Mouse (Mus musculus) retina, postnatal 7 days (tissue): ENCODE data around the gene Unc5cl.
"Not testable (repeated sequence)": the region's sequence is repeated elsewhere in the genome, so short reads cannot be mapped to it uniquely, and the experiment has no call there.

ENCODE experiments used
- DNase-seq: peaks from one replicate; pipeline ENCODE4 v3.0.0-alpha.2; 2012; ENCODE audit warnings: low read depth, low spot score

Unc5cl gene

GRCm38 (mm10) chr17:48467395-48468231 lies 12.9 kb downstream of the Unc5cl start:
- DNase-seq = peak; percentile 70

DNA sequence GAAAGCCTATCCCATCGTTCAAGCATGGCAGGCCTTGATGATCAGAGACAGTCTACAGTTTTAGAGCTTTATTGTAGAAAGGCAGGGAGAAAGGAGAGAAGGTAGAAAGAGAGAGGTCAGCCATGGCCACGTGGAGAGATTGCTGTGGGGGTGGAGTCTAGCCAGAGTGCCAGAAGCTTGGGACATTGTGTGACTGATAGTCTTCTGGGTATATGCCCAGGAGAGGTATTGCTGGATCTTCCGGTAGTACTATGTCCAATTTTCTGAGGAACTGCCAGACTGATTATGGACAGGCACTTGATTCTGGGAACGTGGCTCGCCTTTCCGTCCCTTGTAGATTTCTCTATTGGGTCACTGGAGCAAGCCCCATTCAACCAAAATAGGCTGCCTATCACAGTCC lies 19.6 kb downstream of the Unc5cl start:
- not testable (repeated sequence) for DNase-seq

DNA sequence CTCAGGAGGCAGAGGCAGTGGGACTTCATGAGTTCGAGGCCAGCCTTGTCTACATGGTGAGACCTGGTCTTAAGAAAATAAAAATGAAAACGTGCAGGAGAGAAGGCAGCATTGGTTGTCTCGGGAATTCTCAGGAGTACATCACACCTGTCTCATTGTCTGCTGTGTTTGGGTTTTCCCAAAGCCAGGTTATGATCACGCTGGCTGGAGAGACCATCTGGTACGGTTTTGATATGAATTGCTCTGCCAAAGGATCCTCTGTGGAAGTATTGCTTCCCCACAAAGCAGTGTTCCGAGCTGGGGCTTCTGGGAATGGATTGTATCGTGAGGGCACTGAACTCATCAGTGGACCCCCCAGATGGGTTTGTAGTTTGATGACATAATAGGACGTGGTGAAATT lies 20.7 kb downstream of the Unc5cl start:
- DNase-seq = no peak

GRCm38 (mm10) chr17:48479952-48480351 lies 25.3 kb downstream of the Unc5cl start:
- DNase-seq = no peak

GRCm38 (mm10) chr17:48483764-48484163 lies 29.1 kb downstream of the Unc5cl start:
- no peak for DNase-seq

- no peak for DNase-seq
Observed at GRCm38 (mm10) chr17:48484191-48484590, 29.5 kb downstream of the Unc5cl start.

DNA sequence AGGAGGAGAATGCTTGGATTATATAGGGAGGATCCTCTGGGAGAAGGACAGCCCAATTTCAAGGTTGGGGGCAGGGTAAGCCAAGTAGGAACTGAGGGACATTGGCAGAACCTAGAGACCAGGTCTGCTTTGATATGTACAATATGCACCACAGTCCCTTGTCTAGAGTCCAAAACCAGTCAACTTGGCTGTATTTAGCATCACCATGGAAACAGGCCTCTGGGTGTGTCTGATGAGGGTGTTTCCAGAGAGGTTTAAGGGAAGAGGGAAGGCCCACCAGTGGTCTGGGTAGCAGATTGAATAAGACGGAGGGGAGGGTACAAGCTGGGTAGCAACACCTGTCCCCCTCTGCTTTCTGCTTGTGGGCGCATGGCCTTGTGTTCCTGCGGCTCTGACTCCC lies 34.8 kb downstream of the Unc5cl start:
- no peak for DNase-seq

DNA sequence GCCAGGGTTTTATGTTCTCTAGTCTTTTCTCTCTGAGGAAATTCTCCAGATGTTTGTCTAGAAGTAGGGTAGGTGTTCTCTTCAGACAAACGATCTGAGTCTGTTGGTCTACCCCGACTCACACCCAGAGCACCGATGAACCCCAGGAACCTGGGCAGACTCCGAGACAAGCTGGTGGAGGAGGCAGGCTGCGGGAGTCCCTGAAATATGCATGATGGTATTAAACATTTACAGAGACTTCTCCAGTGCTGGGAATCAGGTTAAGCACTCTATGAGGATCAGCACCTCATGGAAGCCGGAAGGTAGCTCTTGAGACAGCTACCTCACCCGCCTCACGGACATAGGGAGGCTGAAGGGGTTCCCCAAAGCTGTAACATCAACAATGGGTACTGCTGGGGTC lies 37.9 kb downstream of the Unc5cl start:
- no peak for DNase-seq

DNA sequence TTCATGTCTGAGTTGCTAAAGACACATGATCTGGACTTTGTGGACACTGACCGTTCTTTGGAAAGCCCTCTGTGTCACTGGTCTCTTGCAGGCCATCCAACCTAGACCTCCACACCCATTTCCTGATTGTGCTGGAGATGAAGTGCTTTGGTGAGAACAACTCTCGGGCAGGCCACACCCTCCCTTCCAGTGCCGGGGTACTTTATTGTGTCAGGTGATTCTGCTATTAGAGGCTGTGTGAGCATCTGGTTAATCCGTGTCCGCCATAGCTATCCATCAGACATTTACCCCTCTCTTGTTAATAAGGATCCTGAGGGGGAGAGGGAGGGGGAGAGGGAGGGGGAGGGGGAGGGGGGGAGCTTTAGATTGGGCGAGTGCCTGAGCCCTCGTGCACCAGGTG lies 38.9 kb downstream of the Unc5cl start:
- DNase-seq = no peak

DNA sequence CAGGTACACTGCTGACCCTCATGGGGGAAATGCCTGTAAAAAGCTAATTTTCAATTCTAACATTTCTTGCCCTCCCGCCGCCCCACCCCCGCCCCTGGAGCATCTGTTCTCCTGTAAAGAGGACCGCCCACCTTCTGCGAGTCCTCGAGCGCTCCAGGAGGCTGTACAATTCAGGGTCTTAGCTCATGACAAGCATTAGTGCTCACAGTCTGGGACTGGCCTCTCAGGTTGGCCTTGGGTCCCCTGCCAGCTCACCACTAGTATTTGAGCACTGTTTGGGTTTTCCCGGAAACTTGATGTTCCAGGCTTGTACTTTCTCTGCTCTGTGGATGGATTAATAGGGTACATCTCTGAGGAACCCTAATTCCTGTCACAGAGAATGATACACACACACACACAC lies 39.3 kb downstream of the Unc5cl start:
- DNase-seq = no peak

DNA sequence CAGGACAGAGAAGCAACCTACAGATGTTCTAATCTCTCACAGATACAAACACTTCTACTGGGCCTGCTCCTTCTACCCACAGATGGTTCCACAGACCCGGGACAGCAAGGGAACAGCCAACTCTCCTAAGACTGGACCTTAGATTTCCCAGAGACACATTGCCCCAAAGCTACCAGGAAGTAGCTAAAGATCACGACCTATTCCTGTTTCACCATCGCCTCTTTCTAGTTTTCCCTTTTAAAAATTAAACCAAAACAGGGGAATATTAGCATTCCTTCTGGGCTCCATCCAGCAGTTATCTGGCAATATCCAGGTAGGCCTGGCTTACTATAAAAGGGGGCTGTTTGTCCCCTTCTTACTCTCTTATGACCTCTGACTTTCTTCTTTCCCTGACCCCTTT lies 43.3 kb downstream of the Unc5cl start:
- DNase-seq = no peak

GRCm38 (mm10) chr17:48500846-48501445 lies 46.2 kb downstream of the Unc5cl start:
- DNase-seq = no peak

- DNase-seq = no peak
Observed at GRCm38 (mm10) chr17:48505006-48505405, 50.3 kb downstream of the Unc5cl start.

- DNase-seq = no peak
Observed at GRCm38 (mm10) chr17:48506986-48507385, 52.3 kb downstream of the Unc5cl start.

DNA sequence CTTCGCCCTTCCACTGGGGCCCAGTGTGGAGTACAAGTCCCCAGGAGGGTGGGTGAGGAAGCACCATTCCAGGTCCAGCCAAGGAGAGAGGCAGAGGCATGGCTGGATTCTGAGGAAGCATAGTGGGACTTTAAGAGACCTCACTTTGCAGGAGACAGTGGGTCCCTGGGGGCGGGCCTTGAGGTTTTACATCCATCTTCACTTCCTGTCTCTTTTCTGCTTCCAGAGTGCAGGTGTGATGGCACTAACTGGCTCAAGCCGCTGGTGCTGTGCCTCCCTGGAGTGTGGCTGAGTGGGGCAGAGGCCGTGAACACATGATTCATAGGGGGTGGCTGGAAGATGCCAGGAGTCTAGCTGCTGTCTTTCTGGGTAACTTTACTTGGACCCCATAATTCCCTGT lies 54.9 kb downstream of the Unc5cl start:
- no peak for DNase-seq

GRCm38 (mm10) chr17:48512614-48513281 lies 58.0 kb downstream of the Unc5cl start:
- DNase-seq = no peak

DNA sequence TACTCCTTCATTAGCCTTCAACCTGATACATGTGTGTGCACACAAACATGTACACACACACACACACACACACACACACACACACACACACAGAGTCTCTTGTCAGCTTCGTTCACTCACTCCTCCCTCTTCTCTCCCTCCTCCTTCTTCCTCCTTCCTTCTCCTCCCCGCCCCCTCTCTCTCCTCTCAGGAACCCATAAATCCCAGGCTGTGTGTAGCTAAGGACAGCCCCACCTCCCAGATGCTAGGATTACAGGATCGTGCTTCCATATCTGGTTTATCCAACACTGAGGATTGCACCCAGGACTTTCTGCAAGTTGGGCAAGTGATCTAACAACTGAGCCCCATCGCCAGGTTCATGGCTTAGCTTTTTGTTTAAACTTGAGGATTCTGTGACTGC lies 59.9 kb downstream of the Unc5cl start:
- no peak for DNase-seq

DNA sequence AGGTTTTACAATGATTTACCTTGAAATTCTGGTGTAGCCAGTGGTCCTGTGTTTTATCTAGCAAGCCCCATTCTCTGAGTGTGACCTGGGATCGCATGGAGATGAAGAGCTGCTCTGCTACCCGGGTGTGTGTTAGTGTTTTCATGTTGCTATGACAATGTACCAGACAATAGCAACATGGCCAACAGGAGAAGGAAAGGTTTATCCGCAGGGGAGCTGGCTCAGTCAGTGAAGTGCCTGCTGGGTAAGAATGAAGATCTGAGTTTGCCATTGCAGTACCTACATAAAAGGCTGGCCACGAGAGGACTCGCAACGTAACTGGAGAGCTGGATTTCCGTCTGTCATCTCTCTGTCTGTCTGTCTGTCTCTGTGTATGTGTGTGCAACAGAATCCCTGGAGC lies 64.3 kb downstream of the Unc5cl start:
- no peak for DNase-seq

- no peak for DNase-seq
Observed at GRCm38 (mm10) chr17:48520352-48520751, 65.7 kb downstream of the Unc5cl start.

- no peak for DNase-seq
Observed at GRCm38 (mm10) chr17:48523056-48523455, 68.4 kb downstream of the Unc5cl start.

DNA sequence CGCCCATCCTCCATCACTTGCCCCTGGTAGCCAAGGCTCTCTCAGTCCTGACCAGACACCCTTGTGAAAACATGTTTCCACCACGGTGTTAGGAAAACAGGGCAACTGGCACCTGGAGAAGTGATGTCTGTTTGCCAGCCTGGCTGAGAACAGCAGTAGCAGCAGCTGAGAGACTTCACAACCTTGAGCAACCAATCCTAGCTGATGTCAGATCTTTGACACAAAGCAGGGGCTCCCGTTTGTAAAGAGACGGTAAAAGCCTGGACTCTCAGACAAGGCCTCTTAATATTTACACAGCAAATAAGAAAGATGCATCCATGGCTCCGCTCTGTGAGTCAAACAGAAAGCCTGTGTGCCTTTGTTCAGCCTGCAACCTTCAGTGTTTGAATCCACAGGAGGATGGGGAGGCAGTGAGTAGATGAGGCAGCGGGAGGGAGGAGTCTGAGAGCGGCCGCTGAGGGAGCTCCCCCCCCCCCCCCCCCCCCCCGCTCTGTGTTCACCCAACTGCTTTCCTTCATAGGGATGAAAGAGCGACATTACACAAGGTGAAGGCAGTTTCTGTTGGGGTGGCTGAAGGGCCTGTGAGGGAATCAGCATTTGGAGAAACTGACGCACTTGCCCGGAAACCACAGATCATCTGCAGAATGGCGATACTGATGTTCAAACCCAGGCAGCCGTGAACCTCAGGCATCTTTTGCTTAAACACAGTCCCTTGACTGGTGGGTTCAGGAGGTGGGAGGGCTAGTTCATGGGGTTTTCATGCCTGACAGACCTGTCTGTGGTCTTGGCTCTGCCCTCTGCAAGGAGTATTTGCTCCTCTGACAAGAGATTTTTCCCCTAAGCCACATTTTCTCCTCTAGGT lies 79.4 kb downstream of the Unc5cl start:
- DNase-seq = no peak

GRCm38 (mm10) chr17:48538328-48538727 lies 83.6 kb downstream of the Unc5cl start:
- DNase-seq = no peak
